Mouse (Mus musculus) brain, embryonic 14.5 days (tissue): ENCODE data around the gene Rcan3.
A peak's percentile ranks its signal among the peaks of the same experiment; 100 is the strongest.

Experiments used
- CTCF ChIP-seq: fragments of 200-500 bp; IDR thresholded peaks from 2 replicates; pipeline ENCODE4 v1.5.1; 2012; ENCODE audit warnings: inconsistent platforms, mild to moderate bottlenecking, moderate library complexity, borderline replicate concordance; ENCODE audit not compliant: insufficient read depth, insufficient read length; ENCODE audit errors: extremely low read depth
- POLR2A ChIP-seq: fragments of 200-500 bp; IDR thresholded peaks from 2 replicates; pipeline ENCODE4 v1.6.1; 2012; ENCODE audit warnings: mild to moderate bottlenecking, inconsistent platforms, borderline replicate concordance; ENCODE audit not compliant: poor library complexity, insufficient read depth, insufficient read length, severe bottlenecking; ENCODE audit errors: extremely low read depth

DNA sequence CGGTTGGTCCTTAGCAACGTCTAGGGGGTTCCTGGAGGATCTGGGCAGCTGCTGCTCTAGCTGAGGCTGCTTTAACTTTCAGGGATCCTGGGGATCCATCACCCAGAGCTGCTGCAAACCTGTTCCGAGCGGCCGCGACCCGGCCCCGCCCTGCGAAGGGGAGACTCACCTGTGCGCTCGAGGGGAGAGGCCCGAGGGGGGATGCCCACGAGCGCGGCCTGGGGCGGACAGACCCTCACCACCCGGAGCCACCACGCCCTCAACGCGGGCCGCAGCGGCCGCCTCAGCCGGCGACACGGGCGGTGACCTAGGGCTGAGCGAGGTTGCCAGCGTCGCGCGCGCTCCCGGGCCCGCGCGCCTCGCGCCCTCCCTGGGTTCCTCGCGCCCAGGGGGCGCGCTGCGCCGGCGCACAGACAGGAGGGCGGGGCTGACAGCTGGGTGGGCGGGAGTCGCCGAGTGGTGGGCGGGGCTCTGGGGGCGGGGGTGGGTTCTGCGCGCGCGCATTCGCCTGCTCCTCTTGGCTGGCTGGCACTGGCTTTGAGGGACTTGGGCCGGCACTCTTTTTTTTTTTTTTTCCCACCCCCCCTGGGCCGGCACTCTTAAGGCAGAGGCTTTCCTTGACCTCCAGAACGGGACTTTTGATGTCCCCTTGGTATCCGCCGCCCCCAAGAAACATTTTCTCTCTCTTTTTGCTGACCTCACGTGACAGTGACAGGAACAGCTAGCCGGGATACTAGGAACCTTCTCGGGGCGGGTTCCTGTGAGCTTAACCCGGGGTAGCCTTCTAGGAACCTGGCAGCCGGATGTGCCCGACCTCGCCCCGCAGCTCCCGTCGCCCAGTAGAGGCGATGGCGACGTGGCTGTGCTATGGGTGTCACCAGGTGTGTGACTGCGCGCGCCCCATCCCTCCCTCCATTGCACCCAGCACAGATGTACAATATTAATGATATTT, at the start of gene Rcan3:
- TF ChIP-seq POLR2A, result peak; percentile 93
- no peak for TF ChIP-seq CTCF
